Mouse (Mus musculus): ENCODE results near the gene 2010106E10Rik.

Gene 2010106E10Rik

DNA sequence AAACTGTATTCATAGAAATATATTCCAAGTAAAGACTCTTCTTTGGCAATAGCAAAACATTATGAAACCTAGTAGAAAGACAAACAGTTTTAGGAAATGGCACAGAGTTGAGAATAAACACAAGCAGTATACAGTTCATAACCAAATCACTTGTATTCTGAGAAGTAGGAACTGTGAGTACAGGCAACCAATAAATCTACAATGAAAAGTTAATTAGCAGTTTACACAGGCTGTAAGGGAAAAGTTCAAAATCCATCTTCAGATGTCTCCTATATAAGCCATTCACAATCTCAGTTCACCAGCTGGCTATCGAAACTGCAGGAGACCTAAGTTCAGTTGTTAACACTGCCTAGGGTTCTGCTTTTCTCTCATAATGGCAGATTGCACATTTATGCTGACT is at the start of gene 2010106E10Rik:
Gene 2010106E10Rik, plus strand, starts transcription at position 301 of the 400 bp plus-strand sequence.
- no peak for DNase-seq (ENCODE audit: low read depth)

DNA sequence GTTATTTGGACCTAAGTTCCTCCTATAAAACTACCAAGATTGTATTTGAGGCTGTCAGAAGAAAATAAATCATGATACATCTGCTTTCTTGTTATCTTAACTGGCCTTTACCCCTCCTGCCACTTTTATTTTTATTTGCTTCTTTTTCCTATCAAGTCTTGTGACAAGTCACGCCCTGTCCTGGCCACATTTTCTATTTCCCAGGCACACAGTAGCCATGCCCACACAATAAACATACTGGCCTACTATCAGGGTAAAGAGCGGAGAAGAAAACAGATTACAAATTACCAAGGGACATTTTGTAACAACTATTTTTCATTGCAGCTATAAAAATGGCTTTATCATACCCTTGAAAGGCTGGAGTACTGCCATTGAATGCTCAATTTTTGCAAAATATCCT is 10.6 kb downstream of the 2010106E10Rik start:
- no peak for DNase-seq (ENCODE audit: low read depth)

DNA sequence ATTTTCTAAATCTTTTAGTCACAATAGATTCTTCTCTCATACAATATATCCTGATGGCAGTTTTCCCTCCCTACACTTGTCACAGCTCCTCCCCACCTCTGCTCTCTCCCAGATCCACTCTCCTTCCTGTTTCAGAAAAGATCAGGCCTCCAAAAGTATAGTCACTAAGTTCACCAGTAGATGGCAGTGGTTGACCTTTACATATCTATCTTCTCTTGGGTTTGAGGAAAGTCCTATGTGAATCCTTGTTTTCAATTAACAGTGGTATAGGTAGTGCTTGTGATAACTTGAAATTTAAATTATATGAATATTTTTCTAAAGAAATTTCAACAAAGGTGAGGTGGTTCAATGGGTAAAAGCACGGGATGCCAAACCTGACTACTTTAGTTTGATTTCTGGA is 29.7 kb downstream of the 2010106E10Rik start:
- peak; percentile 0 for DNase-seq (ENCODE audit: low read depth)

DNA sequence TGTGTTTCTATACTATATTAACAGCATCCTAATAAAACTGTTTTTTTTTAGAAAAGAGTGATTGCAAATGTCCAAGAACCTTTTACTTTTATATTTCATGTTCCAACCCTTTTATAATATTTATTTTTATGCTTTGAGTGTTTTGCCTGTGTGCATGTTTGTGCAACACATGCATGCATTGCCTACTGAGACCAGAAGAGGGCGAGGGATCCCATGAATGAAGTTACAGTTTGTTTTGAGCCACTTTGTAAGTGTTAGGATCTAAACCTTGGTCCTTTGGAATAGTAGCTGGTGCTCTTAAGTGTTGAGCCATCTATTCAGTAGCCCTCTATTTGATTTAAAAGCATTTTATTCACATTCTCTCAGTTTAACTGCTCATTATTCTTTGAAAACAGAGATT is 48.0 kb downstream of the 2010106E10Rik start:
- no peak for DNase-seq (ENCODE audit: low read depth)

DNA sequence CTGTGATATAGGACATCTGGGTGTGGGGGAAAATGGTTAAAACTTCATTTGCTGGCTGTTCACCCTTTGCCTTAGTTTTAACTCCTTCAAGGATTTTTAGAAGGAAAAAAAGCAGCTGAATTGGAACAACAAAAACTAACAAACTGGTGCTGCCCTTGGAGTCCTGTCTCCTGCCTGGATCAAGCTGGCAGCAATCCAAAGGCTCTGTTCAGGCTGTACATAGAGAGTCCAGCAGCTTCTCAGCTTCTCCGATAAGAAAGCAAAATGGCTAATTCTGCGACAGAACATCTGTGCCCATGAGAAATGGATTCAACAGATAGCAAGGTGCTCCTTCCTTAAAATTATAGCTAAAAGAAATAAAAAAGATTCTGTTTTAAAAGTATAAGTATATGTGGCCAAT is 72.6 kb downstream of the 2010106E10Rik start:
- no peak for DNase-seq (ENCODE audit: low read depth)

DNA sequence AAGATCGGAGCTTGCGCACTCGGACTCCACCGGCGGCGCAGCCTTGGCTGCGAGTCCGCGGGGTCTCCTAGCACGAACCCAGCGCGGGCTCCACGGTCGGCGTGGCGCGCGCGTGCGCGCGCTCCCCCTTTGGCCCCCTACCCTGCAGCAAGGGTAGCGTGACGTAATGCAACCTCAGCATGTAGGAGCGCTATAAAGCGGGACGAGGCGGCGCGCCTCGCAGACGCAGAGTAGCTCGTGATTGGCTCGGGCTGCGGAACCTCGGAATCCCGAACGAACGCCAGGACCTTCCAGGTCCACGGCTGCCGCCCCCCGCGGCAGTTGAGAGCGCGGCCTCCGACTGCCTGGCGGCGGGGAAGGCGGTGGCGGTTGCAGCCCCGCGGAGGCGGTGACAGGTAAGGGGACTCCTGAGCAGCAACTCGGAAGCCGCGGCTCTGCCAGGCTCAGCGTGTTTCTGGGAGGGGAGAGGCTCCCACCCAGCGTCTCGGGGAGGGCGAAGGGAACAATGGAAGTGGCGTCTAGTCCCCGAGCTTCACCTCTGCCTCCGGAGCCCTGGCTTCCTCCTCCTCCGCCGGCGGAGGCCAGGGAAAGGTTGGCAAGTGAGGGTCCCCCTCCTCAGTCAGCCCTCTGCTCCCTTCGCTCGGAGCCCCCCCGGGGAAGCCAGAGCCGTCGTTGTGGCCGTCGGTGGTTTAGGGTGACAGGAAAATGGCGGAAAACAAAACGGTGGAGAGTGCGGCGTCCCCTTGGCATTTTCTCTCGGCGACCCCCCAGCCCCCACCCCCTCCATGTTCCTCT is 105.6 kb downstream of the 2010106E10Rik start, which contains the start of gene Zfp711:
Gene Zfp711, plus strand, starts transcription at position 16 of the 795 bp plus-strand sequence.
- DNase-seq (ENCODE audit: low read depth), result no peak

DNA sequence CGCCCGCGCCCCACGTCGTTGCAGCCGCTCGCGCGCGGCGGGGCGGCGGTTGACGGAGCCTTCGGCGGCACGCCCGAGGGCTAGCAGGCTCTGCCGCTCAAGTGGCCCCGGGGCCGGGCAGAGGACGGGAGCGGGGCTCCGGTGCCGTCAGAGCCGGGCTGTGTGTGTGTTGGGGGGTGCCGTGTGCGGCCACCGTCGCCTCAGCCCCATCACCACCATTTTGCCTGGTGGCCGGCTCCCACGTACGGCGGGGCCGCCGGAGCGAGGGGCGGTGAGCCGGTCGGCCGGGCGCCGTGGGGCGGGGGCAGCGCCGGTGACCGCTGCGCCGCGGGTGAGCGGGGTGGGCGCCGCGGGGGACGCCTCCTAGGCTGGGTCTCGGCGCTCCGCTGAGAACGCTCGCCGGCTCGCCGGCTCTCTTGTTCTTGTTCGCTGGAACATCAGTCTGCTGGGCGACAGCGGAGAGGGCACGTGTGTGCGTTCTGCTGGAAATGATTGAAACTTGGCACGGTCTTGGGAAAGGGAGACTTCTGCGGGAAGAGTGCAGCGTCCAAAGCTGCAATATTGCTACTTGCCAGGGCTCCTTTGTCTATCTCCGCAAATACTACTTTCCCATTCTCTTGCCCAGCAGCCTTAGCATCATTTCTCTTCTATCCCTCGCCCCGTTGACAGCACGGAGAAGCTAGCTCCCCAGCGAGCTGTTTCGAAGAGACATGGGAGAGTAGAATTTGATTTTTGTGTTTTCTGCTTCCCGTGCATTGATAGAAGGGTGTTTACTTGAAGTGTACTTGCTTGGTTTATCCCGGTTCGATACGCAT is 106.4 kb downstream of the 2010106E10Rik start:
- no peak for DNase-seq (ENCODE audit: low read depth)
